Mouse (Mus musculus): ENCODE measurements around the gene Trappc10.
"Not testable (repeated sequence)": the region's sequence is repeated elsewhere in the genome, so short reads cannot be mapped to it uniquely, and the experiment has no call there.

DNA sequence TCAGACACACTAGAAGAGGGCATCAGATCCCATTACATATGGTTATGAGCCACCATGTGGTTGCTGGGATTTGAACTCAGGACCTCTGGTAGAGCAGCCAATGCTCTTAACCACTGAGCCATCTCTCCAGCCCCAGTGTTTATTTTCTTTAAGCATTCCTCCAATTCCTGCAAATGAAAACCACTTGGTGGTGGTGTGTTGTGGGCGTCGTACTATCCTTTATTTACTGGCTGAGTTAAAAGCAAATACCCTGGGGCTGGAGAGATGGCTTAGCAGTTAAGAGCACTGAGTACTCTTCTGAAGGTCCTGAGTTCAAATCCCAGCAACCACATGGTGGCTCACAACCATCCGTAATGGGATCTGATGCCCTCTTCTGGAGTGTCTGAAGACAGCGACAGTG lies 58.4 kb downstream of the Trappc10 start:
- not testable (repeated sequence) for TF ChIP-seq CTCF, POLR2A (IDR thresholded peaks at IDR 0.05; ENCODE audit: insufficient read depth, low read depth, low read length)

All from olfactory bulb, adult 2 months (tissue).